Mouse (Mus musculus): ENCODE measurements at regions not wholly inside any gene's neighbourhood (a gene's known extent, or its start where the extent isn't known, plus 50 kb on each side); places are given as distances from the start of the nearest gene placed in this dataset.

GRCm38 (mm10) chr1:185519811-185520210, 65.2 kb downstream of the Slc30a10 start:
- no peak for DNase-seq (ENCODE audit: low spot score in 2 of 2)

GRCm38 (mm10) chr1:185524020-185524419, 69.4 kb downstream of the Slc30a10 start:
- no peak for DNase-seq (ENCODE audit: low spot score in 2 of 2)

GRCm38 (mm10) chr1:185533471-185533870, 78.8 kb downstream of the Slc30a10 start:
- DNase-seq (ENCODE audit: low spot score in 2 of 2): no peak

- DNase-seq (ENCODE audit: low spot score in 2 of 2): no peak
Observed at GRCm38 (mm10) chr1:185534129-185534528, 79.5 kb downstream of the Slc30a10 start.

- peak in 1 of 2 experiments; percentile 14 for DNase-seq (ENCODE audit: low spot score in 2 of 2)
Observed at GRCm38 (mm10) chr1:185535321-185535720, 80.7 kb downstream of the Slc30a10 start.

GRCm38 (mm10) chr1:185537236-185537635, 82.6 kb downstream of the Slc30a10 start:
- DNase-seq (ENCODE audit: low spot score in 2 of 2): no peak

GRCm38 (mm10) chr1:185539458-185539857, 84.8 kb downstream of the Slc30a10 start:
- no peak for DNase-seq (ENCODE audit: low spot score in 2 of 2)

- DNase-seq (ENCODE audit: low spot score in 2 of 2): no peak
Observed at GRCm38 (mm10) chr1:185546346-185546745, 91.7 kb downstream of the Slc30a10 start.

- no peak for DNase-seq (ENCODE audit: low spot score in 2 of 2)
Observed at GRCm38 (mm10) chr1:185572761-185573530, 118.3 kb downstream of the Slc30a10 start.

GRCm38 (mm10) chr1:185574978-185575377, 120.3 kb downstream of the Slc30a10 start:
- no peak for DNase-seq (ENCODE audit: low spot score in 2 of 2)

- DNase-seq (ENCODE audit: low spot score in 2 of 2): no peak
Observed at GRCm38 (mm10) chr1:185579824-185580223, 125.2 kb downstream of the Slc30a10 start.

- no peak for DNase-seq (ENCODE audit: low spot score in 2 of 2)
Observed at GRCm38 (mm10) chr1:185585191-185585870, 130.7 kb downstream of the Slc30a10 start.

GRCm38 (mm10) chr1:185587671-185588347, 133.2 kb downstream of the Slc30a10 start:
- DNase-seq (ENCODE audit: low spot score in 2 of 2): peak in 1 of 2 experiments; percentile 14

GRCm38 (mm10) chr1:185588348-185588719, 133.7 kb downstream of the Slc30a10 start:
- DNase-seq (ENCODE audit: low spot score in 2 of 2): no peak

- no peak for DNase-seq (ENCODE audit: low spot score in 2 of 2)
Observed at GRCm38 (mm10) chr1:185596815-185597214, 142.2 kb downstream of the Slc30a10 start.

GRCm38 (mm10) chr1:185598514-185598913, 143.9 kb downstream of the Slc30a10 start:
- DNase-seq (ENCODE audit: low spot score in 2 of 2): no peak

GRCm38 (mm10) chr1:185601166-185601565, 146.5 kb downstream of the Slc30a10 start:
- no peak for DNase-seq (ENCODE audit: low spot score in 2 of 2)

GRCm38 (mm10) chr1:185605996-185606395, 151.3 kb downstream of the Slc30a10 start:
- no peak for DNase-seq (ENCODE audit: low spot score in 2 of 2)

GRCm38 (mm10) chr1:185607611-185608010, 153.0 kb downstream of the Slc30a10 start:
- DNase-seq (ENCODE audit: low spot score in 2 of 2): no peak

GRCm38 (mm10) chr1:185608440-185608839, 153.8 kb downstream of the Slc30a10 start:
- no peak for DNase-seq (ENCODE audit: low spot score in 2 of 2)

- DNase-seq (ENCODE audit: low spot score in 2 of 2): no peak
Observed at GRCm38 (mm10) chr1:185610586-185610985, 155.9 kb downstream of the Slc30a10 start.

- no peak for DNase-seq (ENCODE audit: low spot score in 2 of 2)
Observed at GRCm38 (mm10) chr1:185615819-185616429, 161.3 kb downstream of the Slc30a10 start.

All from urinary bladder, postnatal 36 days (tissue).